Mouse (Mus musculus) midbrain, embryonic 14.5 days (tissue): ENCODE measurements around the gene Mark2. TPM values are rescaled to one million over a fixed set of nuclear protein-coding genes. Genes with fewer than 3 reads are reported as not detected.
A peak's percentile ranks its signal among the peaks of the same experiment; 100 is the strongest.

ENCODE experiments used
- ATAC-seq: fragments of 200-750 bp; cut with Nextera tagmentation; 2 replicates; pipeline ENCODE4 v1.8.0; 2017; ENCODE audit warnings: moderate number of reproducible peaks, moderate library complexity; ENCODE audit not compliant: low FRiP score, low TSS enrichment
- DNase-seq: peaks from one replicate; pipeline ENCODE4 v3.0.0-alpha.2; 2015
- H3K27ac ChIP-seq: fragments of 300-500 bp; sonication (generic); replicated peaks from 2 replicates; pipeline ENCODE4 v1.5.1; 2014; ENCODE audit warnings: mild to moderate bottlenecking, low read depth, low read length, moderate library complexity
- H3K27me3 ChIP-seq: fragments of 300-500 bp; sonication (generic); 2 replicates; pipeline ENCODE4 v1.6.1; 2014; ENCODE audit warnings: low read length, control low read depth, mixed read lengths; ENCODE audit not compliant: control insufficient read depth, insufficient read depth
- H3K36me3 ChIP-seq: fragments of 300-500 bp; sonication (generic); 2 replicates; pipeline ENCODE4 v1.6.1; 2014; ENCODE audit warnings: low read length, control low read depth; ENCODE audit not compliant: control insufficient read depth, insufficient read depth
- H3K4me1 ChIP-seq: fragments of 300-500 bp; sonication (generic); 2 replicates; pipeline ENCODE4 v1.6.1; 2014; ENCODE audit warnings: mild to moderate bottlenecking, antibody characterized with exemption, low read length, control low read depth; ENCODE audit not compliant: control insufficient read depth, insufficient read depth
- H3K4me2 ChIP-seq: fragments of 300-500 bp; sonication (generic); 2 replicates; pipeline ENCODE4 v1.6.1; 2014; ENCODE audit warnings: mild to moderate bottlenecking, low read length, moderate library complexity
- H3K4me3 ChIP-seq: fragments of 300-500 bp; sonication (generic); replicated peaks from 2 replicates; pipeline ENCODE4 v1.5.1; 2014; ENCODE audit warnings: low read depth, low read length
- H3K9ac ChIP-seq: fragments of 300-500 bp; sonication (generic); replicated peaks from 2 replicates; pipeline ENCODE4 v1.6.1; 2014; ENCODE audit warnings: mild to moderate bottlenecking, low read length, moderate library complexity
- H3K9me3 ChIP-seq: fragments of 300-500 bp; sonication (generic); 2 replicates; pipeline ENCODE4 v1.6.1; 2016; ENCODE audit warnings: low read length, control low read depth, mixed read lengths; ENCODE audit not compliant: control insufficient read depth
- WGBS: fragments of 180-500 bp; shearing (Covaris S2); extraction: QIAGEN DNeasy Blood & Tissue Kit; methylation state at CpG from one replicate; pipeline ENCODE4 v1.1.7; 2014; 5-methylcytosine and 5-hydroxymethylcytosine counted together
- polyA plus RNA-seq: library from polyadenylated mRNA; unstranded; fragments of >200 nt; fragmentation: Nextera tagmentation; extraction: Ambion mirVana; gene quantifications from 2 replicates; pipeline ENCODE4 v1.2.1, GENCODE M21; 2014

The Mark2 gene
- polyA plus RNA-seq, 1 experiment from 2014 or later, result 55.0 TPM

GRCm38 (mm10) chr19:7305380-7306310 is 36.0 kb downstream of the Mark2 start:
- no peak overlapping the region for H3K27ac ChIP-seq
- peaks cover 14% of the 10 kb centered on the region for H3K4me1 ChIP-seq
- no peak overlapping the region for H3K4me2 ChIP-seq
- no peak overlapping the region for H3K9ac ChIP-seq
- ATAC-seq (no peak), DNase-seq (no peak)
- 87% methylated on average over 10 of the region's 11 CpGs for WGBS
- no peaks in the 10 kb centered on the region for H3K36me3 ChIP-seq
- H3K27me3 ChIP-seq, result no peaks in the 10 kb centered on the region
- H3K4me3 ChIP-seq, result no peak overlapping the region
- H3K9me3 ChIP-seq, result no peaks in the 10 kb centered on the region

GRCm38 (mm10) chr19:7304801-7305200 is 36.9 kb downstream of the Mark2 start:
- Histone ChIP-seq H3K4me3 (no peak overlapping the region), H3K4me1 (peaks cover 13% of the 10 kb centered on the region; the same call in 1 of the 2 replicates), H3K9ac (no peak overlapping the region), H3K36me3 (no peaks in the 10 kb centered on the region), H3K27me3 (no peaks in the 10 kb centered on the region), H3K9me3 (no peaks in the 10 kb centered on the region), H3K27ac (no peak overlapping the region), H3K4me2 (no peak overlapping the region)
- DNase-seq, result no peak
- 84% methylated on average over 2 of the region's 2 CpGs for WGBS
- ATAC-seq, result no peak

- DNase-seq (no peak), ATAC-seq (no peak)
- H3K27ac ChIP-seq, result no peak overlapping the region
- no peak overlapping the region for H3K4me2 ChIP-seq
- WGBS, result 83% methylated on average over 6 of the region's 6 CpGs
- no peaks in the 10 kb centered on the region for H3K27me3 ChIP-seq
- H3K4me3 ChIP-seq, result no peak overlapping the region
- no peaks in the 10 kb centered on the region for H3K36me3 ChIP-seq
- H3K4me1 ChIP-seq, result peaks cover 16% of the 10 kb centered on the region
- H3K9ac ChIP-seq, result no peak overlapping the region
- H3K9me3 ChIP-seq, result no peaks in the 10 kb centered on the region
These were observed 37.9 kb downstream of the Mark2 start for GRCm38 (mm10) chr19:7303796-7304195.

- Histone ChIP-seq H3K27ac (no peak overlapping the region), H3K9me3 (no peaks in the 10 kb centered on the region), H3K36me3 (no peaks in the 10 kb centered on the region), H3K27me3 (no peaks in the 10 kb centered on the region), H3K4me3 (no peak overlapping the region), H3K4me2 (no peak overlapping the region), H3K4me1 (peaks cover 5% of the 10 kb centered on the region; the same call in 1 of the 2 replicates), H3K9ac (no peak overlapping the region)
- ATAC-seq (no peak), DNase-seq (no peak)
- WGBS, result 88% methylated on average over 1 of the region's 1 CpGs
These were observed 39.2 kb downstream of the Mark2 start for GRCm38 (mm10) chr19:7302493-7302797.

GRCm38 (mm10) chr19:7301647-7302492 is 39.8 kb downstream of the Mark2 start:
- H3K9me3 ChIP-seq, result no peaks in the 10 kb centered on the region
- H3K4me3 ChIP-seq, result no peak overlapping the region
- no peak for DNase-seq
- no peak overlapping the region for H3K4me2 ChIP-seq
- no peaks in the 10 kb centered on the region for H3K36me3 ChIP-seq
- no peaks in the 10 kb centered on the region for H3K27me3 ChIP-seq
- ATAC-seq, result no peak
- WGBS, result 91% methylated on average over 7 of the region's 7 CpGs
- no peak overlapping the region for H3K27ac ChIP-seq
- H3K4me1 ChIP-seq, result peaks cover 5% of the 10 kb centered on the region; the same call in 1 of the 2 replicates
- H3K9ac ChIP-seq, result no peak overlapping the region

GRCm38 (mm10) chr19:7300078-7300477 is 41.6 kb downstream of the Mark2 start:
- Histone ChIP-seq H3K4me3 (no peak overlapping the region), H3K9me3 (no peaks in the 10 kb centered on the region), H3K9ac (no peak overlapping the region), H3K27me3 (no peaks in the 10 kb centered on the region), H3K4me2 (no peak overlapping the region), H3K4me1 (peaks cover 5% of the 10 kb centered on the region; the same call in 1 of the 2 replicates), H3K27ac (no peak overlapping the region), H3K36me3 (0 out of 2 replicates have a peak, but pooled peaks cover 4% of the 10 kb centered on the region)
- WGBS, result 95% methylated on average over 1 of the region's 1 CpGs
- ATAC-seq (no peak), DNase-seq (no peak)

GRCm38 (mm10) chr19:7299052-7299451 is 42.6 kb downstream of the Mark2 start:
- Histone ChIP-seq H3K9me3 (no peaks in the 10 kb centered on the region), H3K36me3 (0 out of 2 replicates have a peak, but pooled peaks cover 4% of the 10 kb centered on the region), H3K4me3 (no peak overlapping the region), H3K27ac (no peak overlapping the region), H3K4me2 (no peak overlapping the region), H3K9ac (no peak overlapping the region), H3K4me1 (peaks cover 5% of the 10 kb centered on the region; the same call in 1 of the 2 replicates), H3K27me3 (no peaks in the 10 kb centered on the region)
- peak; percentile 64 for DNase-seq
- ATAC-seq, result peak; percentile 68; the same call in 1 of the 2 replicates

- WGBS, result 92% methylated on average over 4 of the region's 4 CpGs
- Histone ChIP-seq H3K27ac (no peak overlapping the region), H3K4me1 (peaks cover 5% of the 10 kb centered on the region; the same call in 1 of the 2 replicates), H3K4me3 (no peak overlapping the region), H3K27me3 (no peaks in the 10 kb centered on the region), H3K9me3 (no peaks in the 10 kb centered on the region), H3K36me3 (peaks cover 4% of the 10 kb centered on the region; the same call in 1 of the 2 replicates), H3K4me2 (no peak overlapping the region), H3K9ac (no peak overlapping the region)
- DNase-seq, result no peak
- no peak for ATAC-seq
These were observed 45.7 kb downstream of the Mark2 start for GRCm38 (mm10) chr19:7295959-7296358.
